Mouse (Mus musculus) embryonic facial prominence, embryonic 14.5 days (tissue): ENCODE measurements around the gene Ncbp2. TPM values are rescaled to one million over a fixed set of nuclear protein-coding genes. Genes with fewer than 3 reads are reported as not detected.

Source experiments
- ATAC-seq: fragments of 200-750 bp; cut with Nextera tagmentation; 2 replicates; pipeline ENCODE4 v1.8.0; 2017; ENCODE audit warnings: low read depth, moderate number of reproducible peaks, moderate TSS enrichment
- DNase-seq: peaks from one replicate; pipeline ENCODE4 v3.0.0-alpha.2; 2015; ENCODE audit warnings: low spot score
- H3K27ac ChIP-seq: fragments of 300-500 bp; sonication (generic); replicated peaks from 2 replicates; pipeline ENCODE4 v1.5.1; 2014; ENCODE audit warnings: low read depth, mild to moderate bottlenecking, low read length, moderate library complexity
- H3K27me3 ChIP-seq: fragments of 300-500 bp; sonication (generic); replicated peaks from 2 replicates; pipeline ENCODE4 v1.6.1; 2014; ENCODE audit warnings: low read length; ENCODE audit not compliant: control insufficient read depth, insufficient read depth
- H3K36me3 ChIP-seq: fragments of 300-500 bp; sonication (generic); 2 replicates; pipeline ENCODE4 v1.6.1; 2014; ENCODE audit warnings: low read length, mixed read lengths; ENCODE audit not compliant: control insufficient read depth, insufficient read depth
- H3K4me1 ChIP-seq: fragments of 300-500 bp; sonication (generic); 2 replicates; pipeline ENCODE4 v1.6.1; 2014; ENCODE audit warnings: antibody characterized with exemption, low read length; ENCODE audit not compliant: control insufficient read depth, insufficient read depth
- H3K4me2 ChIP-seq: fragments of 300-500 bp; sonication (generic); 2 replicates; pipeline ENCODE4 v1.6.1; 2014; ENCODE audit warnings: low read depth, mild to moderate bottlenecking, low read length, moderate library complexity, mixed read lengths
- H3K4me3 ChIP-seq: fragments of 300-500 bp; sonication (generic); 2 replicates; pipeline ENCODE4 v1.5.1; 2014; ENCODE audit warnings: low read depth, mild to moderate bottlenecking, low read length
- H3K9ac ChIP-seq: fragments of 300-500 bp; sonication (generic); 2 replicates; pipeline ENCODE4 v1.6.1; 2014; ENCODE audit warnings: low read depth, mild to moderate bottlenecking, low read length, moderate library complexity, mixed read lengths
- H3K9me3 ChIP-seq: fragments of 300-500 bp; sonication (generic); 2 replicates; pipeline ENCODE4 v1.6.1; 2016; ENCODE audit warnings: low read length; ENCODE audit not compliant: control insufficient read depth
- WGBS: fragments of 180-500 bp; shearing (Covaris S2); extraction: QIAGEN DNeasy Blood & Tissue Kit; methylation state at CpG from one replicate; pipeline ENCODE4 v1.1.7; 2014; 5-methylcytosine and 5-hydroxymethylcytosine counted together
- polyA plus RNA-seq: library from polyadenylated mRNA; unstranded; fragments of >200 nt; fragmentation: Nextera tagmentation; extraction: Ambion mirVana; gene quantifications from 2 replicates; pipeline ENCODE4 v1.2.1, GENCODE M21; 2014

Gene Ncbp2
- polyA plus RNA-seq, 1 experiment from 2014 or later = 96.3 TPM

GRCm38 (mm10) chr16:31979501-31979900, 31.2 kb downstream of the Ncbp2 start:
- DNase-seq (no peak), ATAC-seq (no peak)
- Histone ChIP-seq H3K4me1 (no peaks in the 10 kb centered on the region), H3K27me3 (no peaks in the 10 kb centered on the region), H3K4me3 (no peak overlapping the region), H3K27ac (no peak overlapping the region), H3K9me3 (no peaks in the 10 kb centered on the region), H3K9ac (no peak overlapping the region), H3K36me3 (peaks cover 54% of the 10 kb centered on the region), H3K4me2 (no peak overlapping the region)
- 95% methylated on average over 3 of the region's 3 CpGs for WGBS

GRCm38 (mm10) chr16:31980946-31981345, 32.6 kb downstream of the Ncbp2 start:
- ATAC-seq (no peak), DNase-seq (no peak)
- Histone ChIP-seq H3K27me3 (no peaks in the 10 kb centered on the region), H3K27ac (no peak overlapping the region), H3K9me3 (no peaks in the 10 kb centered on the region), H3K4me3 (no peak overlapping the region), H3K9ac (no peak overlapping the region), H3K4me2 (no peak overlapping the region), H3K4me1 (no peaks in the 10 kb centered on the region), H3K36me3 (peaks cover 54% of the 10 kb centered on the region)
- 77% methylated on average over 5 of the region's 5 CpGs for WGBS

- Histone ChIP-seq H3K27ac (no peak overlapping the region), H3K4me1 (no peaks in the 10 kb centered on the region), H3K36me3 (peaks cover 34% of the 10 kb centered on the region), H3K27me3 (no peaks in the 10 kb centered on the region), H3K9me3 (no peaks in the 10 kb centered on the region), H3K9ac (no peak overlapping the region), H3K4me2 (no peak overlapping the region), H3K4me3 (no peak overlapping the region)
- DNase-seq (no peak), ATAC-seq (no peak)
- 42% methylated on average over 1 of the region's 1 CpGs for WGBS
Observed at GRCm38 (mm10) chr16:31992039-31992438, 43.7 kb downstream of the Ncbp2 start.

GRCm38 (mm10) chr16:31993195-31993594, 44.9 kb downstream of the Ncbp2 start:
- Histone ChIP-seq H3K4me3 (no peak overlapping the region), H3K36me3 (peaks cover 27% of the 10 kb centered on the region), H3K27ac (no peak overlapping the region), H3K9ac (no peak overlapping the region), H3K9me3 (no peaks in the 10 kb centered on the region), H3K4me1 (no peaks in the 10 kb centered on the region), H3K27me3 (no peaks in the 10 kb centered on the region), H3K4me2 (no peak overlapping the region)
- ATAC-seq (no peak), DNase-seq (no peak)
- 100% methylated on average over 4 of the region's 4 CpGs for whole genome bisulfite sequencing

- Histone ChIP-seq H3K4me2 (no peak overlapping the region), H3K36me3 (peaks cover 20% of the 10 kb centered on the region), H3K27ac (no peak overlapping the region), H3K9ac (no peak overlapping the region), H3K4me3 (no peak overlapping the region), H3K27me3 (no peaks in the 10 kb centered on the region), H3K9me3 (no peaks in the 10 kb centered on the region), H3K4me1 (no peaks in the 10 kb centered on the region)
- DNase-seq (no peak), ATAC-seq (no peak)
Observed at GRCm38 (mm10) chr16:31993946-31994345, 45.6 kb downstream of the Ncbp2 start.

GRCm38 (mm10) chr16:31996371-31996770, 48.1 kb downstream of the Ncbp2 start:
- no peaks in the 10 kb centered on the region for H3K4me1 ChIP-seq
- peaks cover 19% of the 10 kb centered on the region; the same call in 1 of the 2 replicates for H3K36me3 ChIP-seq
- DNase-seq = no peak
- no peak overlapping the region for H3K9ac ChIP-seq
- H3K4me3 ChIP-seq = no peak overlapping the region
- H3K9me3 ChIP-seq = no peaks in the 10 kb centered on the region
- H3K27me3 ChIP-seq = no peaks in the 10 kb centered on the region
- no peak for ATAC-seq
- H3K27ac ChIP-seq = no peak overlapping the region
- no peak overlapping the region for H3K4me2 ChIP-seq
- 85% methylated on average over 5 of the region's 5 CpGs for WGBS

GRCm38 (mm10) chr16:32002509-32003477, 54.5 kb downstream of the Ncbp2 start, which contains the start of gene Senp5:
Gene Senp5, minus strand, starts transcription at chr16:32003287.
- 1% methylated on average over 42 of the region's 66 CpGs for WGBS

GRCm38 (mm10) chr16:32004731-32005130, 56.4 kb downstream of the Ncbp2 start:
- Histone ChIP-seq H3K4me2 (no peak overlapping the region), H3K9me3 (no peaks in the 10 kb centered on the region), H3K36me3 (peaks cover 9% of the 10 kb centered on the region; the same call in 1 of the 2 replicates), H3K4me1 (peaks cover 12% of the 10 kb centered on the region), H3K9ac (no peak overlapping the region), H3K4me3 (no peak overlapping the region), H3K27me3 (no peaks in the 10 kb centered on the region), H3K27ac (no peak overlapping the region)
- DNase-seq = no peak
- WGBS = 92% methylated on average over 3 of the region's 3 CpGs
- no peak for ATAC-seq

More at GRCm38 (mm10) chr16:32002509-32003477, 54.5 kb downstream of the Ncbp2 start, which contains the start of gene Senp5:
- H3K9ac ChIP-seq = peak within 1 kb of the TSS; percentile 97
- H3K27me3 ChIP-seq = no peaks in the 10 kb centered on the region
- peaks cover 12% of the 10 kb centered on the region for H3K4me1 ChIP-seq
- peak within 1 kb of the TSS; percentile 96 for H3K4me3 ChIP-seq
- no peaks in the 10 kb centered on the region for H3K9me3 ChIP-seq
- peak within 1 kb of the TSS; percentile 86 for H3K4me2 ChIP-seq
- DNase-seq (peak; percentile 97), ATAC-seq (peak; percentile 96)
- peak within 1 kb of the TSS; percentile 65 for H3K27ac ChIP-seq
- peaks cover 12% of the 10 kb centered on the region; the same call in 1 of the 2 replicates for H3K36me3 ChIP-seq
